Mouse (Mus musculus): ENCODE measurements around the gene Cldn10. TPM values are rescaled to one million over a fixed set of nuclear protein-coding genes. Genes with fewer than 3 reads are reported as not detected.
"Not testable (repeated sequence)": the region's sequence is repeated elsewhere in the genome, so short reads cannot be mapped to it uniquely, and the experiment has no call there.

Cldn10 gene
- total RNA-seq, 2 experiments from 2014 or later, result not detected

- intact Hi-C loops (cut with DNase I), result loop anchor here (5.0 kb wide), 1 partner anchor 35 kb away; no protein-coding TSS in a partner anchor
- DNase-seq, result no peak
These were observed 10.2 kb upstream of the Cldn10 start for GRCm38 (mm10) chr14:118777478-118777877.

- intact Hi-C loops (cut with DNase I), result no loop called here
These were observed 6.1 kb upstream of the Cldn10 start for GRCm38 (mm10) chr14:118781601-118782000.

DNA sequence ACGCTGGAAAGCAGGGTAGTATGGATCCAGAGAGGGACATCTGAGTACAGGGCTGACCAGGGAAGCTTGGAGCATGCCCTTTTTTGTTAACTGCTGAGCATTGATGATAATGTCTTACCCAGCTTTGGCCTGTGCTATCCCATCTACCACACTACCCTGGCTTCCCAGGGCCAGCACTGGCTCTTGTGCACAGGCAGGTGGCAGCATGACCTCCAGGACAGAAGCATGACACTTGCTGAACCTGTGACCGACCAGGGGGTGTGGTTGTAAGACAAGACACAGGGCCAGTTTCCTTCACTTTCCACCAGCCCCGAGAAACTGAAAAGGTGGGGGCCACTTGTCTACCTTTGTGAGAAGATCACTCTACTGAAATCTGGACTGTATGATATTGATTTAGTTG lies 5.5 kb upstream of the Cldn10 start:
- DNase-seq, result no peak
- intact Hi-C loops (cut with DNase I), result no loop called here

More at GRCm38 (mm10) chr14:118781601-118782000, 6.1 kb upstream of the Cldn10 start:
- DNase-seq, result no peak

- DNase-seq, result no peak
- intact Hi-C loops (cut with DNase I), result no loop called here
These were observed 4.3 kb upstream of the Cldn10 start for GRCm38 (mm10) chr14:118783326-118783935.

DNA sequence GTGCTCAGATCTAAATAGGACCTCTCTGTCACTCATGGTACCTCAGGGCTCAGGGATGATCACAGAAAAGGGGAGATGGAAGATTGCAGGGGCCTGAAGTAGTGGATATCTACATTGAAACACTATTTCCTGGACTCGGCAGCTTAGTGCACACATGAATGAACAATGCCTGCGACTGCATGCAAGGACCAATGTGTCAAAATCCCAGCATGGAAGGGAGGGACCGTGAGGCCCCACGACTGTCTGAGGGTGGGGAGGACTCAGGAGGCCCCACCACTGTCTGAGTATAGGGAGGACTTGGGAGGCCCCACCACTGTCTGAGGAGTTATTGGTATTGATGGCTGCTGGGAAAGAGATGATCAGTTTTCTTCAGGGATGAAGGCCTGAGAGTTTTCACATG lies 2.5 kb downstream of the Cldn10 start:
- no peak for DNase-seq
- intact Hi-C loops (cut with DNase I), result no loop called here

DNA sequence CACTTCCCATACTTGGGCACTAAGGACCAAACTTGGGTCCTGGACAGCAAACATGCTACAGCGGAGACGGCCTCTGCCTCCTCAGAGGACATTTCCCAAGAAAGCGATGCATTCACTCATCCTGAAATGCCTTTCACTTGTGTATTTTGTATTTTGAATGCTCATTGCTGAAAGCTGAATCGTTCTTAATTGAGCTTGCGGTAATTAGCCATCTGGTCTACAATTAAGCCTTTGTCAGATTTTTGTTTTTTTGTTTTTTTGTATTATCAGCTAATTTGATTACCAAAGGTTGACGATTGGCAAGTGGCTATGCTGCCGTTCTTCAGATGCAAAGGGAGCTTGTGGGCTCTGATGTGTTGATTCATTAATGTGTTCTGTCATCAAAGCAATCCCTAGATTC lies 5.2 kb downstream of the Cldn10 start:
- no peak for DNase-seq
- intact Hi-C loops (cut with DNase I), result no loop called here

DNA sequence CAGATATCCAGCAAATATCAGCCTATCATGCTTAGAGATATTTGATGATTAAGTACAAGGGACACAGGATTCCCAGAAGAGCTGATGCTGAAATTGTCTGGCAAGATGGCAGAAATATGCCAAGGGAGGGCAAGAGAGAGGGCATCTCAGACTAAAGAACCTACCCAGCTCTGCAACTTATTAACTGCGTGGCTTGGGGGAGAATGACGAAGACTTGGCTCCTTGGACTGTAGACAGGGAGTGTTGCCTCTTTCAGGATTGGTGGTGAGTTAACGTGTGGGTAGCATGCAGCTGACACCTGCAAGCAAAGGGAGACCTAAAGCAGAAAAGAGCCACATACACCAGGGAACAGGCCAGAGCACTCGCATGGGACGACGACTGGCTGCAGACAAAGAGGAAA lies 5.7 kb downstream of the Cldn10 start:
- DNase-seq, result no peak
- intact Hi-C loops (cut with DNase I), result no loop called here

GRCm38 (mm10) chr14:118794196-118794595 lies 6.5 kb downstream of the Cldn10 start:
- intact Hi-C loops (cut with DNase I), result no loop called here
- no peak for DNase-seq

GRCm38 (mm10) chr14:118794893-118795292 lies 7.2 kb downstream of the Cldn10 start:
- intact Hi-C loops (cut with DNase I), result no loop called here

GRCm38 (mm10) chr14:118795915-118796693 lies 8.4 kb downstream of the Cldn10 start:
- no peak for DNase-seq
- intact Hi-C loops (cut with DNase I), result no loop called here

More at GRCm38 (mm10) chr14:118794893-118795292, 7.2 kb downstream of the Cldn10 start:
- no peak for DNase-seq

DNA sequence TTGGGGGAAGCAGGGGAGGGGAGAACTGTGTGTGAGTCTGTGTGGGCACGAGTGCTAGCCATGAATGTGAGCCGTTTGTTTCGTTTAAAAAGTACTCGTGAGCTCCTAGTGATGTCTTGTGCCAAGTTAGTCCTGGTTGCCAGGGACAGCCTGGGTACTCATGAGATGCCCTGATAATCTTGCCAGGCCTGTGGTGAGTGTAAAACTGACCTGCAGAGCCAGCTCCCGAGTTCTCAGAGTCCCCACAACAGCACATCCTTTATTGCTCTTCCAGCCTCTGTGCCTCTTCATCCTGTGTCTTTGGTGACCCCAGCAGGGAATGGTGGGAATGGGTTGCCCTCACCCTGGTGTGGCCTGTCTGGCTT lies 9.0 kb downstream of the Cldn10 start:
- intact Hi-C loops (cut with DNase I), result no loop called here
- DNase-seq, result no peak

DNA sequence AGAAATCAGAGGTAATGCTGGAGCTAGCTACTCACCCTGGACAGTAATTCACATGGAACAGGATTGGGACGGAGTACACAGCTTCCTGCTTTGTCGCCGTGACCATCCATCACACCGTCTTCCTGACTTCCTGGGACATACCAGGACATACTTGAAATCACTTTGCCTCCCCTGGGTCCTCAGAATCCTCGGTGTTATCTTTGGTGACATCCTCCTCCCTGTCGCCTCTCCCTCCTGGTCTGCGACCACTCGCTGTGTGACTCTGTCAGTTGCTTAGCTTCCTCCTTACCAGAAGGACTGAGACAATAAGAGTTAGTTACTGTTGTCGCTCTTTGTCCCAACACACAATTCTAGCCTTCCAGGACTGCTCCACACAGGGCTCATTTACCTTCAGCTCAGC lies 9.6 kb downstream of the Cldn10 start:
- DNase-seq, result no peak
- intact Hi-C loops (cut with DNase I), result no loop called here

- intact Hi-C loops (cut with DNase I), result no loop called here
- no peak for DNase-seq
These were observed 12.2 kb downstream of the Cldn10 start for GRCm38 (mm10) chr14:118799918-118800317.

DNA sequence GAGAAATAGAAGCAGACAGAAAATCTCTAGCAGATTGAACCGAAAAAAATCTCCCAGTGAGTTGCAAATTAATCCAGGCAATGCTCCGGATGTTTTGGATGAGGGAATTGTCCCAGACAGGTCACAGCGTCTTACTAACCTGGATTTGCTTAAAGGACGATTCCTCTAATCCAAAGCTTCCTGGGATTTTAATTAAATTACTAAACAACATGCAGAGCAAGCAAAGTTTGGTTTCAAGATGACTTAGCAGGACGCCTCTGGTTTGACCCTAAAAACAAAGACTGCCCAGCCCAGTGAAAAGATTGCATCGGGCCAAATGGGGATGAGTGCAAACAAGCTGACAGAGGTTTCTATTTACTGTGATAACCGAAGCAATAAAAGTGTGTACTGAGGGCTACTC lies 16.2 kb downstream of the Cldn10 start:
- intact Hi-C loops (cut with DNase I), result no loop called here
- DNase-seq, result no peak

DNA sequence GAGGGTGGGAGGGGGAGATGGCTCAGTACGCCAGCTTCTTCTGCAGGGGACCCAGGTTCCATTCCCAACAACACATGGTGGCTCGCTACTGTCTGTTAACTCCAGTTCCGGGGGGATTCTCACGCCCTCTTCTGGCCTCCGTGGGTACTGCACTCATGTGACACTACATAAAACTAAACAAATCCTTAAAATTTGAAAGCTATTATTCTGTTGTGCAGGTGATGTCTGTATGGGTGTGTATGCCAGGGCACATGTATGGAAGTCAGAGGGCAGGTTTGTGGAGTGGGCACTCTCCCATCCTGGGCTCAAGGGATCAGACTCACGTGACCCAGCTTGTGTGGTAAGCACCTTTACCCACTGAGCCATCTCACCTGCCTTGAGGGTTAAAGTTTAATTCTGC lies 16.6 kb downstream of the Cldn10 start:
- intact Hi-C loops (cut with DNase I), result no loop called here
- no peak for DNase-seq

- DNase-seq, result no peak
- intact Hi-C loops (cut with DNase I), result no loop called here
These were observed 19.9 kb downstream of the Cldn10 start for GRCm38 (mm10) chr14:118807653-118808052.

DNA sequence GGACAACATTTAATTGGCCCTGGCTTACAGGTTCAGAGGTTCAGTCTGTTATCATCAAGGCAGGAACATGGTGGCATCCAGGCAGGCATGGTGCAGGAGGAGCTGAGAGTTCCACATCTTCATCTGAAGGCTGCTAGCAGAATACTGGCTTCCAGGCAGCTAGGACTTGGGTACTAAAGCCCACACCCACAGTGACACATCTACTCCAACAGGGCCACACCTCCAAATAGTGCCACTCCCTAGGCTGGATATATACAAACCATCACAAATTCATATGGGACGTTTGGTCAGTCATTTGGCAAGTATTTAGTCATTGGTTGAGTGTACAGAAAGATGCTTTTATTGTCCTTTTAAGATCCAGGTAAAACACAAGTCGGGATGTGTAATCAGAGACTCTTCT lies 20.5 kb downstream of the Cldn10 start:
- DNase-seq; intact Hi-C loops (cut with DNase I): not testable (repeated sequence)

- no peak for DNase-seq
- intact Hi-C loops (cut with DNase I), result loop anchor here (5.0 kb wide), 1 partner anchor 32 kb away; no protein-coding TSS in a partner anchor
These were observed 22.0 kb downstream of the Cldn10 start for GRCm38 (mm10) chr14:118809686-118810085.

- intact Hi-C loops (cut with DNase I), result loop anchor here (5.0 kb wide), 1 partner anchor 34 kb away; no protein-coding TSS in a partner anchor
- DNase-seq, result not testable (repeated sequence)
These were observed 23.5 kb downstream of the Cldn10 start for GRCm38 (mm10) chr14:118811256-118811655.

DNA sequence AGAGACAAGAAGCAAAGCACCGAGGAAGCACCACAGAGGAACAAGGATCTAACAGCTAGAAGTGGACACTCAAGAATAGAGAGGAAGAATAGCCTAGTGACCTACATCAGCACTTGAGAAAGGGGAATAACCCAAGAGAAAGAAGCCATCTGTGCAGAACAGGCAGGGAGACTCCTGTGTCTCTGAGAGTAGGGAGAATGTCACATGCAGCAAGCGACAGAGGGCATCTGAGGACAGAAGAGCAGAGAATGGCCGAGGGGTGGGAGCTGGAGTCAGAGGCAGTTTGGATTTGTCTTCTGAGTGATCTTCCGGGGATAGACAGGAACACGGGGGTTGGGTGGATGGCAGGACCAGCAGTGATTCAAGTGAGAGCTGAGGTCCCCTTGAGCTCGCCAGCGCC lies 25.4 kb downstream of the Cldn10 start:
- intact Hi-C loops (cut with DNase I), result loop anchor here (5.0 kb wide), 1 partner anchor 36 kb away; no protein-coding TSS in a partner anchor

DNA sequence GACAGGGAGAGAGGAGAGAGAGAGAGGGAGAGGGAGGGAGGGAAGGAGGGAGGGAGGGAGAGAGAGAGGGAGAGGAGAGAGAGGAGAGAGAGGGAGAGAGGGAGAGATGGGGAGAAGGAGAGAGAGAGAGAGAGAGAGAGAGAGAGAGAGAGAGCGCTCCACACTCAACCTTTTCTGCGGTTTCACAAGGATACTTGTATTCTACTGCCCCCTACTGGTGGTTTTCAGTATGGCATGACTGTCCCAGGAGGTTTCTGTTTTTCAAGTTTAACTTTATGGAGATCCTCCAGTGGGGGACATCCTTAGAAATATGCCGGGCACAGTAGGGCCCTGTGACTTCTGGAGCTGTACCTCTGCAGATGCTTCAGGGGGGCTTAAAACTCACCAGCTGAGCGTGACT lies 28.8 kb downstream of the Cldn10 start:
- no peak for DNase-seq
- intact Hi-C loops (cut with DNase I), result loop anchor here (2.0 to 5.0 kb wide), 3 partner anchors 99 to 200 kb away; no protein-coding TSS in a partner anchor

More for the DNA sequence above, 25.4 kb downstream of the Cldn10 start:
- DNase-seq, result no peak

DNA sequence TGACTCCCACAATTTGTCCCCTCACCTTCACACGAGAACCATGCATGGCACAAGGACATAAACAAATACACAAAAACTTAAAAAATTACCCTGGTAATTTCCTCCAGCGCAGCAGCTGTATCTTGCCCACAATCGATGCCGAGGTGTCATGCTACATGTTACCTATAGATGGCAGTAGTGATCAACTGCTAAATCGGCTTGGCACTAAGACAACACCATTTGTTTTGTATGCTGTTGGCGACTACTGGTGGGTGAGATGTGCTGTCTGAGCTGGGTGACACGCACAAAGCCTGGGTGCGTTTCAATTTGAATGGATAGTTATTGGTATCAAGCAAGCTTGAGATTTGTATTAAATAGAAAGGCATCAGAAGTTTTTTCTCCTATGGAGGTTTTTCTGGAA lies 32.4 kb downstream of the Cldn10 start:
- intact Hi-C loops (cut with DNase I), result loop anchor here (5.0 kb wide), 2 partner anchors 92 to 207 kb away; no protein-coding TSS in a partner anchor

More for the DNA sequence above, 32.4 kb downstream of the Cldn10 start:
- peak in 1 of 2 experiments; percentile 11 for DNase-seq

All from gastrocnemius, postnatal 36 days (tissue).